Mouse (Mus musculus): ENCODE results near the gene Gm5799.
"Not testable (repeated sequence)": the region's sequence is repeated elsewhere in the genome, so short reads cannot be mapped to it uniquely, and the experiment has no call there.

Gm5799 gene

DNA sequence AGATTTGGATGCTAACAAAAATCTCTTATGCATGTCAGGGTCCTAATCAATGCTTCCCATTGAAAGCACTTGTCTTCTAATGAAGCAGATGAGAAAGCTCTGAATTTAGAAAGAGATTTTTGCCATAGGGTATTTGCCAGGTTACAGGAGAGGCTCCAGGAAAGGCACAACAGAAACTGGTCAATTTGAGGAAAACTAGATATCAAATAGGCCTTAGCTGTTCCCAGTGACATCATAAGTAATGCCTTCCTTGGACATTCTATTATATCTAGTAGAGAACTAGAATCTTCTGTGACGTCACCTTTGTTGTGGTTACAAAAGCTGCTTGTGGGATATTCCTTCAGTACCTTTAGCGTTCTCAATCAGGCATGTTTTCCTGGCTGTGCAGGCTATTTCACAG is at the start of gene Gm5799:
TSS of gene Gm5799 (plus strand) at position 301 of the 400 bp plus-strand sequence.
- not testable (repeated sequence) for DNase-seq

DNA sequence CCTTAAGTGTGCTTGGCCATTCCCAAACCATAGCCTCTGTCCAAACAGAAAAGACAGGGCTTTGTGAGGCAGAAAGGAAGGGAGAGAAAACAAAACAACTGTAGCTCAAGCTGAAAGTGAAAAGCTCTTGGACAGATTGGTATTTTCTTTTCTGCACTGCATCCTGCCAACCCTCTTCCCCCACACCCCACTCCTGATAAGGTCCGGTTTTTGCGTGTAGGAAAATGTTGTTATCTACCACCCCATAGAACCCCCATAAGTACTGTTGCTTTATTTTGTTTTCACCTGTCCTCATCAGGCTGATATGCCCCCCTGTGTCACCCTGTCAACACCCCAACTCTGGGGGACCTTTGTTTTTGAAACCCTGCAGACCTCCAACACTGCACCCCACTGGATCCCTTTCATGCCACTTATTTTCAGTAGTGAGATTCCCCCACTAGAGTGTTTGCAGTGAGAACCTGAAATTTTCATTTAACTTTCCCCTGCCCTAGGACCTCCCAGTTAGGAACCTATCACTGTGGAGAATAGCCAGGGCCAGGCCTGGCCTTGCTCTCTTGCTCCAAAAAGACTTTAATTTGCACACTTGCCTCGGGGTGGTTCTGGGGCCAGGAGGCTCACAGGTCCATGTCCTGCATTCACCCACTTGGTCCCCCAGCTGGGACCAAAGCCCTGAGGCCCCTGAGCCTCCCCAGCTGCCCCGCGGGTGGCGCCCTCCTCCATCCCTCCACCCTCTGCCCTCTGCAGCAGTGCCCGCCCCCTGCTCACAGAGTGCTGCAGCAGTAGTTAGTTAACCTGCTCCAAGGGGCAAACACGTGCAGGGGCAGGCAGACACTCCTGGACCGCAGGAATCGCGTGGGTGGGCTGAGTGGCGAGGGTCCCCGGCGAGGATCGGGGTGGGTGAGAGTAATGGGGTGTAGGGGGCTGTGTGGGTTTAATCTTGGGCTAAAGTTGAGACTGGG is 12.0 kb upstream of the Gm5799 start:
- not testable (repeated sequence) for DNase-seq

DNA sequence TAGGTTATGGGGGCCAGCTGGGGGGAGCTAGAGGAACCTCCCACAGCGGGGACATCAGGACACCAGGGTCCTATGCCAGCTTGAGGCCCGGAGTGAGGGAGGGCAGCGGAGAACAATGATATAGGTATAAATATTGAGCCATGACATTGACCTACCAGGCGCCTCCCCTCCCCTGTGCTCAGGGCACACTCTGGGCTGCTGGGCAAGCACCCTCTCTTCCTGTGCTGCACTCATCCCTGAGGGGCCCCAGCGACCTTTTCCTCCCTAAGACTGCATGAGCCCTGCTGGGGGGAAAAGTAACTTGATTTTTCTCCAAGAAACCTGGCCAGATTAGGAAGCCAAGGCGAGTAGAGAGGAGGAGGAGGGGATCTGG is 11.4 kb upstream of the Gm5799 start:
- DNase-seq: not testable (repeated sequence)

DNA sequence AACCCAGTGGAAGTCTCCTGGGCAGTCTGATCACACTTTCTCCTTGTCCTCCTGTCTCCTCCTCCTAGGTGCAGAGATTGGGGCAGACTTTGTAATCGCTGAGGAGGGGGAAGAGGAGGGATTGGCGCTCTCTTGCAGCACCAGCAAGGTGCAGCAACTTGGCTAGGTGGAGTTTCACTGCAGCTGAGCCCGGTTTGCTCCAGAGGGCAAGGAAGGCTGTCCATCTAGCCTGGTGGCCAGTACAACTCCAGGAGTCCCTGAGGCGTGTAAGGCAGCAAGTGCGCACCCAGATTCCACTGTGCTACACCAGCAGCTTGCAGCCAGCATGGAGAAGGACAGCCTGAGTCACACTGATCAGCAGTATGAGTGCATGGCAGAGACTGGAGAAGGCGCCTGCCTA is 11.0 kb upstream of the Gm5799 start:
- not testable (repeated sequence) for DNase-seq

DNA sequence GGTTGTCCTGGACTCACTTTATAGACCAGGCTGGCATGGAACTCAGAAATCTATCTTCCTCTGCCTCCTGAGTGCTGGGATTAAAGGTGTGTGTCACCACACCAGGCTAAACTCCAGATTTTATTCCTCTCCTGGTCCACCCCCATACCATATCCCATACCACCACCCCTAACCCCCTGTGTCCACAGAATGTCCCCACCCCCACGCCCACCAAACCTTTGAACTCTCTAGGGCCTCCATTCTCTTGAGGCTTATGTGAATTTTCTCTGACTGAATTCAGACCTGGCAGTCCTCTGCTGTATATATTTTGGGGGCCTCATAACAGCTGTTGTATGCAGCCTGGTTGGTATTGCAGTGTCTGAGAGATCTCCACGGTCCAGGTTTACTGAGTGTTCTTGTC is 5.2 kb upstream of the Gm5799 start:
- DNase-seq: not testable (repeated sequence)

DNA sequence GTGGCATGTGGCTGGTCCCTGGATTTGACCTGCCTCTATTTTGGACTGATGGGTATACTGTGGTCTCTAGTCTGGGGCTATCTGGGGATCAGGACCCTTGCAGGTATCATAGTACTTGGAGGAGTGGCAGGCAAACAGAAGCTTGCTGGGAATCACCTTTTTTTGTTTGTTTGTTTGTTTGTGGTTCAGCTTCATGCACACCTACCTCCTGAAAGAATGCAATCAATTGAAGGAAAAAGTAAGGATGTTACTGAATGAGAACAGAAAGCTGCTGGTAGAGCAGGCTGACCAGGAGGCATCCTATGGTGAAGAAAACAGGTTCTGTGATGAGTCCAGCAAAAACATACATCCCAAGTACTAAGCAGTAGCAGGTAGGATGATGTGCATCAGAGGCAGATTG is 2.9 kb downstream of the Gm5799 start:
- not testable (repeated sequence) for DNase-seq

DNA sequence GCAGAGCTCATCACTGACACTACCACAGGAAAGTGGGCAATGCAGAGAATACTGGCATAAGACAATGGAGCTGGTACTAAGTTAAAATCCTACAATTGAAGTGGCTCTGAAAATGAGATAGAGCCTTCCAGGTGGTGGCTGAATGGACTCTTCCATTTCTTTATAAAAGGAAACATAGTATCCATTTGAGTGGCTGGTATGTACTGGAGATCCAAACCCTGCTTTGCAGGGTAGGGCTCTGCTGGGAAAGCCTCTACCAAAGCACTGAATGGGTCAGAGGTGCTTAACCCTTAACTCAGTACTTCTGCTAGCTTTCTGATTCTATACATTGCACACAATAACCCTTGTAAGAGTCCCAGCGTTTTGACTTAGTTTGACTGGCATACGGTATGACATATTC is 8.9 kb downstream of the Gm5799 start:
- DNase-seq: not testable (repeated sequence)

DNA sequence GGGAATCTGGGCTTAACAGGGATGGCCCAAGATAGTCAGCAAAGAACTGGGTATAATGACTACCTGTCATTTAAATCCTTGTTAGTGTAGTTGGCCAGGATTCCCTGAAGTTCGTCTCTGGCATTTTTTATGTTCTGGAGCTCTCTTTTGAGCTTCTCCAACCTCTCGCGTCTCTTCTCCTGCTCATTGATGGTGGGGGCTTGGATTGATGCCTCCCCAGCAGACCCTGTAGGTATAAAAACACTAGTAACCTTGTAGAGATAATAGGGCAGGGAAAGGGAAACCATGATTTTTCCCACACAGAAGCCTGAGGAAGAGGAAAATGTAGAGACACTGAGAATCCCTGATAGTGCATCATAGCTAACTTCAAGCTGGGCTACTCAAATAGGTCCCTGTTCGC is 34.6 kb downstream of the Gm5799 start:
- not testable (repeated sequence) for DNase-seq

DNA sequence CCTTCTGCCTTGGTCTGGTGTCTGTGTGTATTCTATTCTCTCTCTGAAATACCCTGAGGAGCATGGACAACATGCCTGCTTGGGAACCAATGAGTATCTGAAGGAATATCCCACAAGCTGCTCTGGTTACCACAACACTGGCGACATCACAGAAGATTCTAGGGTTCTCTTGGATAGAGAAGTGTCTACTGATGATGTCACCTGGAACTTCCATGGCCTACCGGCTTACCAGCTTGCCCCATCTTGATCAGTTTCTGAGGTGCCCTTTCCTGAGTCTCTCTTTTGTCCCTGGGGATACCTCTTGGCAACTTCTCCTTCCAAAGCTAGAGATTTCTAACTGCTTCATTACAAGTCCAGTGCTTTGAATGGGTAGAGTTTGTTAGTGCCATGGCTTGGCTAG is 35.7 kb downstream of the Gm5799 start, which contains the start of gene Gm17654:
TSS of gene Gm17654 (minus strand) at position 101 of the 400 bp plus-strand sequence.
- DNase-seq: not testable (repeated sequence)

All from cerebellum, adult 8-10 months (tissue).